Mouse (Mus musculus): ENCODE measurements at regions not wholly inside any gene's neighbourhood (a gene's known extent, or its start where the extent isn't known, plus 50 kb on each side); places are given as distances from the start of the nearest gene placed in this dataset.
A peak's percentile ranks its signal among the peaks of the same experiment; 100 is the strongest.

GRCm38 (mm10) chr12:16018237-16018636, 201.5 kb upstream of the Trib2 start:
- DNase-seq (ENCODE audit: extremely low spot score), result no peak

DNA sequence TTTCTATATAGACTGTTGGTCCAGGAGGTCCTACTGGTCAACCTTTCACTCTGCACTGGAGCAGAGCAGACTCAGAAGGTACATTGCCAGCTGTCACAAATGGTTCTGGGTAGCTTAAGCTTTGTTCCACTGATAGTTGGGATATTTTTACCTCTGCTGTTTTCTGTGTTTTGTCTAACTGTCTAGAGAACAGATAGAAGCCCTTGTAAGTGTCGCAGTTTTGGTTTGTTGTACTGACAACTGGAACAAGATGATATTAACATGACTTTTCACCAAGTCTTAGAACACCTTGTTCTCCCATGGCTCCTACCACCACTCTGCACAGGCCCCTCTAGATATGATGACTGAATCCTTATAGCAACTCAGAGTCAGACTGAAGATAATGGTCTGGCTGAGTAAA, 199.9 kb upstream of the Trib2 start:
- DNase-seq (ENCODE audit: extremely low spot score), result no peak

- DNase-seq (ENCODE audit: extremely low spot score), result no peak
Observed at GRCm38 (mm10) chr12:16015596-16015995, 198.9 kb upstream of the Trib2 start.

- no peak for DNase-seq (ENCODE audit: extremely low spot score)
Observed at GRCm38 (mm10) chr12:16014679-16015078, 198.0 kb upstream of the Trib2 start.

DNA sequence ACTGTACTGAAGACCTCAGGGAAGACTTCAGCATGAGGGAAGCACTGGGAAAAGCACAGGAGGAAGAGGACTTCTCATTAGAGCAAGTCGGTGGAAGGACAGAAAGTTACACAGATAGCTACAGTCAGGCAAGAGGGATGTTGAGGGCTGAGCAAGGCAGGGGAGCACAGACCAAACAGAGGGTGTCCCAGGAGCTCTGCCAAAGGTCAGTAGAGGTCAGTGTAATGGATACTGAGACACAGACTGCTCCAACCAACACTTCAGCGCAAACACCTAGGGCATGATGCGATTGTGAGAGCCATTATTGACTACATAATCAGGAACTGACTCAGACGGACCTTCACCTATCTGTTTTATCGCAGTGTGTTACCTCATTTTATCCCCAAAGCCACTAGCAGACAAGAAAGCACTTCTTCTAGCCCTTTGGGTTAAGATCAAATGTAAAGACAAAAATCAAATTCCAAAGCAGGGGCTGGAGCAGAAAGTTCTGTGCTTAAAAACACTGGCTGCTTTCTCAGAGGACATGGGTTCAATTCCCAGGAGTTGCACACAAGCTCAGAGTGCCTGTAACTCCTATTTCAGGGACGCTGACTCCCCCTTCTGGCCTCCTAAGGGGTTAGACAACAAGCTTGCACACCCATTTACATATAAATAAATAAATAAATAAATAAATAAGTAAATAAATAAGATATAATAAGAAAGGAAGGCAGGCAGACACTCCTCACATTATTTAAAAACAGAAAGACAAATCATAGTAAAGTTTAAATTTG, 197.3 kb upstream of the Trib2 start:
- DNase-seq (ENCODE audit: extremely low spot score), result no peak

GRCm38 (mm10) chr12:16013354-16013753, 196.6 kb upstream of the Trib2 start:
- no peak for DNase-seq (ENCODE audit: extremely low spot score)

- DNase-seq (ENCODE audit: extremely low spot score), result no peak
Observed at GRCm38 (mm10) chr12:16012081-16012480, 195.4 kb upstream of the Trib2 start.

DNA sequence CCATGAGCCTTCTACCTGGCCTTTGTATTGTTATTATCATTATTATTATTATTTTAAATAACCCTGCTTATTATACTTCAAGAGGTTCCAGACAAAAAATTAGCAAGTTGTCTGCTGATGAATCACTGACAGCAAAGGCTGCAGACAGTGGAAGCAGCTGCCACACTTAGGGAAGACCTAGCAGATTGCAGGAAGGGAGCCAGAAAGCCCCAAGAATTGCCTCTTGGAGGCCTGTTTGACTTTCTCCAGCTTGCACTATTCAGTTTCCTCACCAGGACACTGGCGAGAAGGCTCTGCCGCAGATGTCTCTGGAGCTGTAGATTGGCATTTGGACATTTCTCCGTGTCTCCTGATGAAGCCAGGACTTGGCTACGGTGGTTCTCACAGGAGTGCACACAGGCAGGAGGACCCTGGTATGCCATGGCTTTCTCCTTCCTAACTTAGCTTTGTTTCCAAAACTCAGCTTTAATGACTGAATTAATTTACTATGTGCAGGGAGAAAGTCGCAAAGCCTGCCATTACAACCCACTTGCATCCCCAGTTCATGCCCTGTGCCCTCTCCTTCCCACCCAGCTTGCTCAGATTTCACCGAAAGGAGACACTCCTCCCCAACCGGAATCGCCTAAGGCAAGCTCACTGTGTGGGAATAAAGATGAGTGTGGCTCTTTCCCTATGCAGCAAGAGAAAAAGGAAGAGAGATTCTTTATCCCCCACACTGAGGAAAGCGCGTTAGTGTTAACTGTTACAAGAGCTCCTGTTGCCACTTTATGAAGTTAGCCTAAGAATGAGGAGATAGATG, 193.3 kb upstream of the Trib2 start:
- peak; percentile 9 for DNase-seq (ENCODE audit: extremely low spot score)

- no peak for DNase-seq (ENCODE audit: extremely low spot score)
Observed at GRCm38 (mm10) chr12:16008763-16009515, 192.2 kb upstream of the Trib2 start.

GRCm38 (mm10) chr12:16008261-16008660, 191.5 kb upstream of the Trib2 start:
- no peak for DNase-seq (ENCODE audit: extremely low spot score)

DNA sequence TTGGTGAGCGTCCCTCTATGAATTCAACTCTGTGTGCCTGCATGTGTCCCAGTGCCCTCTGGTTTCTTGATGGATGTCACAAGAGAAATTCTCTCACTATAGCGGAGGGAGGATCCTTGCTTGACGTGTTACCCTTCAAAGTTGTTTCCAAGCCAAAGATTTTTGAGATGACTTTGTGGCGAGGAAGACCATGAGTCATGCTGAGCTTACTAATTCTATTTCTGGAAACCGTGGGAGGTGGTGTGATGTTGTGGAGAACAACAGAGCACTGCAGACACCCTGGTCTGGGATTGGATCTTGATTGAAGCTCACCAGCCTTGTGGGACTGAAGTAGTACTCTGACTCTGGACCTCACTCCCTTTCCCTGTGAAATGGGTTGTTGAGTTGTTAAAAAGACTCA, 190.0 kb upstream of the Trib2 start:
- DNase-seq (ENCODE audit: extremely low spot score), result no peak

- no peak for DNase-seq (ENCODE audit: extremely low spot score)
Observed at GRCm38 (mm10) chr12:16006286-16006685, 189.6 kb upstream of the Trib2 start.

- no peak for DNase-seq (ENCODE audit: extremely low spot score)
Observed at GRCm38 (mm10) chr12:16001811-16002210, 185.1 kb upstream of the Trib2 start.

DNA sequence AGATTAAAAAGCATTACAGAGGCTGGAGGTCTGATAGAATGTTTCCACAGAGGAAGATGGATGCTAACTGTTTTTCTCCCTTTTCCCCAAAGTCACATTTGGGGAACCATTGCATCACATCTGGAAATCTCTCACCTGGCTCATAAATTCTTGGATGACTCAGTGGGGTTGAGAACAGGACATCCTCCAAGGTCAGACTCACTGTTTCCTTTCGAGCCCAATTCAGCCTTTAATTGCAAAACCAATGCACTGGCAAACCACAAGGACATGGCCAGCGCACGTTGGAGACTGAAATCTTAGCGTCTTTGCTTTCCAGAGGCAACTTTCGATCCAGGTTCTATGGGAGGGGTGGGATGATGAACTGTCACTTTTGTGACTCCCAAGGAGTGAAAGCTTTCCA, 184.5 kb upstream of the Trib2 start:
- DNase-seq (ENCODE audit: extremely low spot score), result no peak

- no peak for DNase-seq (ENCODE audit: extremely low spot score)
Observed at GRCm38 (mm10) chr12:15998331-15998730, 181.6 kb upstream of the Trib2 start.

- no peak for DNase-seq (ENCODE audit: extremely low spot score)
Observed at GRCm38 (mm10) chr12:15993866-15994265, 177.1 kb upstream of the Trib2 start.

- no peak for DNase-seq (ENCODE audit: extremely low spot score)
Observed at GRCm38 (mm10) chr12:15986351-15986750, 169.6 kb upstream of the Trib2 start.

DNA sequence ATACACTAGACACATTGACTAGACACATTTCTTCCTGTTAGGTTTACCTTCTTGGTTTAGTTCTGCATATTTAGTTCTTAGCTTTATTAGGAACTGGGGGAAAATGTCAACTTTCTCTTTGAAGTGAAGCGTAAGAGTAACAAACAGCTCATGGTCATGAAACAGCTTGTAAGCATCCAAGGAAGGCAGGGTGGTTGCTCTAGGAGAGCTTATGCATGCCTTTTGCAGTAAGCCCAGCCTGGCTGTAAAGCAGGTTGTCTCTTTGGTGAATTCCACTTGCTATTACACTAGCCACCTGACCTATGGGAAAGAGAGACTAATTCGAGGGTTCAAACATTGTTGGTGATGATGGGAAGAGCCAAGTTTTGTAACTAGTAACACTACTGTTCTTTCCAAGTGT, 168.9 kb upstream of the Trib2 start:
- no peak for DNase-seq (ENCODE audit: extremely low spot score)

GRCm38 (mm10) chr12:15983591-15984300, 167.0 kb upstream of the Trib2 start:
- DNase-seq (ENCODE audit: extremely low spot score), result no peak

GRCm38 (mm10) chr12:15981741-15982140, 165.0 kb upstream of the Trib2 start:
- no peak for DNase-seq (ENCODE audit: extremely low spot score)

DNA sequence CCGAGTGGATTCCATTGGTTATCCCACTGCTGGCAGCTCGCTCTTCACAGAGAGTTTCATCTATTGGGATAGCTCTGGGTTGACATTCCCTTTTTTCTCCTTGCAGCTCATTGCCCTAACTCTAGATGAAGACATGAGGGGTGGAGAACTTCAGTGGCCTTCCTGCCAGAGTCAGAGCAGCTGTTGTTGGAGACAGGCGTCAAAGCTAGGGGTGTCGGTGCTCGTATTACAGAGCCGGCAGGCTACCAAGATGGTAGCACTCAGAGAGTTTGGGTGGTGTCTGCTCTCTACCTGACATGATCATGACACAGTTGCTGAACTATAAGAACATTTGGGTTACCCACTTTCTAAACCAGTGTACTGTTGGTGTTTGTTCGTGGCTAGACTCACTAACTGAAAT, 162.5 kb upstream of the Trib2 start:
- DNase-seq (ENCODE audit: extremely low spot score), result no peak

DNA sequence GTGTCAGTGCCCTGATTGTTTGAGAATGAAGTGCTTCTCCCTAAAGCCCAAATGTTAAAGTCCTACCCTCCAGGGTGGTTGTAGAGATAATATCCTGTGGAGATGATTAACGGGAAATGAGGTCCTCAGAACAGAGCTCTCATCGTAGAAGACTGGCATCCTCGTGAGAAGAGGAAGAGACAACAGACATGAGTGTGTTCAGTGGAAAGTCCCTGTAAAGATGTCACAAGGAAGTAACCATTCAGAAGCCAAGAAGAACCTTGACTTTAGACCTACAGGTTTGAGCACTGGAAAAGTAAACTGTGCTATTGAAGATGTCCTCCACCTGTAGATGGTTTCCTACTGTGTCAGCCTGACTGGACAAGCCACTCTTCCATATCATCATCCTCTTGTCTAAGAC, 155.1 kb upstream of the Trib2 start:
- no peak for DNase-seq (ENCODE audit: extremely low spot score)
